Comparison of ENCODE assay signal across 13 mouse cellular contexts in the genomic region with DNA sequence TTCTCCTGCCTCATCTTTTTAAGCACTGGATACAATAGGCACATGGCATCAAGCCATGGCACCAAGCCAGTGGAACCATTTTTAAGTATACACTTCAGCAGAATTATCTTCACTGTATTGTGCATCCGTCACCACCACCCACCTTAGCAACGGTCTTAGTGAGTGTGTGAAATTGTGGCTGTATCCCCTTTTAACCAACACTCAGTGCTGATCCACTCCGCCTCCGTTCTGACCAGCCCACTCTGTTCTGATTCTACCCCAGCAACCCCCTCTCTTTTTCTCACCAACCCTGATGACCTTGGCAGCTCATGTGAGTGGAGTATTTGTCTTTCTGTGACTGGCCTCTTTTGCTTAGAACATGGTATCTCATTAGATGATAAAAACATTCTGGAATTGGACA.
DNase-seq lines count a peak whose midpoint lies in the region; ATAC-seq and TF ChIP-seq lines count a peak whose summit lies in the region.
"Had no signal": no experiment of that assay in that cellular context is flagged by ENCODE, and none has a peak within 500 bp of the region (broad histone marks: within the 10 kb centered on the region; RNA-seq: fewer than 3 reads in every experiment).

No protein-coding gene starts in this region.

- H3K9ac ChIP-seq in heart, embryonic 15.5 days: no peak overlapping the region
- H3K9ac ChIP-seq: hindbrain, embryonic 15.5 days; limb, embryonic 12.5 days had no signal

- no peaks in the 10 kb centered on the region for H3K27me3 ChIP-seq in heart, embryonic 15.5 days
- H3K27me3 ChIP-seq in spleen, adult 2 months (ENCODE audit: control insufficient read depth, insufficient read depth, low read length): no peaks in the 10 kb centered on the region
- H3K27me3 ChIP-seq: hindbrain, embryonic 15.5 days; limb, embryonic 12.5 days had no signal

- no peaks in the 10 kb centered on the region for H3K36me3 ChIP-seq in heart, embryonic 15.5 days
- H3K36me3 ChIP-seq in spleen, adult 2 months (ENCODE audit: control insufficient read depth, insufficient read depth, low read length): no peaks in the 10 kb centered on the region
- H3K36me3 ChIP-seq: hindbrain, embryonic 15.5 days; limb, embryonic 12.5 days had no signal

- peaks cover 22% of the 10 kb centered on the region for H3K4me1 ChIP-seq in heart, embryonic 15.5 days (replicated peaks)
- H3K4me1 ChIP-seq in spleen, adult 2 months (ENCODE audit: control insufficient read depth, insufficient read depth, insufficient read length): 0 out of 2 replicates have a peak, but pooled peaks cover 4% of the 10 kb centered on the region
- H3K4me1 ChIP-seq: hindbrain, embryonic 15.5 days had no signal

- TF ChIP-seq POLR2A in spleen, adult 2 months (IDR thresholded peaks at IDR 0.05; ENCODE audit: low read depth, low read length): no peak

- H3K4me2 ChIP-seq in heart, embryonic 15.5 days: no peak overlapping the region
- H3K4me2 ChIP-seq: hindbrain, embryonic 15.5 days; limb, embryonic 12.5 days had no signal

- peak; percentile 53 for ATAC-seq in heart, embryonic 15.5 days (replicated peaks; ENCODE audit: insufficient number of reproducible peaks, insufficient read depth, low FRiP score, low read depth)

- H3K27ac ChIP-seq in heart, embryonic 15.5 days: no peak overlapping the region
- peak overlapping the region; percentile 6; the same call in 1 of the 2 replicates for H3K27ac ChIP-seq in spleen, adult 2 months (ENCODE audit: insufficient read depth, low read length)
- H3K27ac ChIP-seq: hindbrain, embryonic 15.5 days; limb, embryonic 12.5 days; macrophage had no signal

- intact Hi-C loops in heart, postnatal 36 days (cut with DNase I): no loop called here

- WGBS in heart, embryonic 15.5 days: 41% methylated on average over 4 of the region's 4 CpGs
- 82% methylated on average over 4 of the region's 4 CpGs for WGBS in spleen, adult 2 months

- no peak for TF ChIP-seq CTCF in spleen, adult 2 months (IDR thresholded peaks at IDR 0.05; ENCODE audit: extremely low read depth, insufficient read depth, insufficient read length, insufficient replicate concordance)

- DNase-seq in heart, postnatal 36 days: no peak
- no peak for DNase-seq in spleen, adult 2 months (ENCODE audit: low read depth in 1 of 2, low spot score in 2 of 2)
- no peak for DNase-seq in spleen, postnatal 14 days (ENCODE audit: low spot score in 2 of 2)
- DNase-seq in lung, postnatal 25 days (ENCODE audit: low spot score): peak; percentile 37
- peak; percentile 42 for DNase-seq in testis, postnatal 14 days (ENCODE audit: low spot score)
- no peak for DNase-seq in retina, embryonic 14.5 days (ENCODE audit: low spot score)
- DNase-seq in thymus, postnatal 10 days (ENCODE audit: low spot score in 2 of 2): no peak
- DNase-seq: kidney, postnatal 14 days; thymus, postnatal 14 days had no signal

- no peaks in the 10 kb centered on the region for H3K9me3 ChIP-seq in heart, embryonic 15.5 days (replicated peaks)
- H3K9me3 ChIP-seq: hindbrain, embryonic 15.5 days; limb, embryonic 12.5 days had no signal

- H3K4me3 ChIP-seq in heart, embryonic 15.5 days: no peak overlapping the region
- no peak overlapping the region for H3K4me3 ChIP-seq in spleen, adult 2 months (ENCODE audit: extremely low read depth, insufficient read depth, insufficient read length)
- H3K4me3 ChIP-seq: hindbrain, embryonic 15.5 days; limb, embryonic 12.5 days had no signal

Comparison
In these comparisons a context has a peak if more than half of its experiments do, and no peak if none do; other contexts are left out.
1. DNase-seq: peak in lung, postnatal 25 days (single experiment) and testis, postnatal 14 days (single experiment); none in heart, postnatal 36 days (0 of 2), spleen, adult 2 months (0 of 2), spleen, postnatal 14 days (0 of 2), retina, embryonic 14.5 days (single experiment) and thymus, postnatal 10 days (0 of 2).